Mouse (Mus musculus): ENCODE results near the gene Ndufv1. TPM values are rescaled to one million over a fixed set of nuclear protein-coding genes. Genes with fewer than 3 reads are reported as not detected.
"Not testable (repeated sequence)": the region's sequence is repeated elsewhere in the genome, so short reads cannot be mapped to it uniquely, and the experiment has no call there.

Ndufv1 gene
- polyA plus RNA-seq, 1 experiment from 2014 or later = 223 TPM

GRCm38 (mm10) chr19:3985261-3985681, 27.3 kb downstream of the Ndufv1 start:
- 6% methylated on average over 8 of the region's 8 CpGs for WGBS
- peak overlapping the region; percentile 85 for H3K27ac ChIP-seq (ENCODE audit: low read depth, low read length)
- no peak overlapping the region for H3K4me3 ChIP-seq (ENCODE audit: low read length)
- 0 out of 2 replicates have a peak, but pooled peaks cover 3% of the 10 kb centered on the region for H3K9me3 ChIP-seq (ENCODE audit: control insufficient read depth, low read length)
- H3K9ac ChIP-seq (ENCODE audit: low read depth, low read length) = 0 out of 2 replicates have a peak overlapping the region, but pooled peaks have one; percentile 12
- peaks cover 34% of the 10 kb centered on the region for H3K4me1 ChIP-seq (ENCODE audit: control insufficient read depth, insufficient read depth, low read length)
- peak; percentile 80 for ATAC-seq (ENCODE audit: low FRiP score, low TSS enrichment)
- no peak overlapping the region for H3K4me2 ChIP-seq (replicated peaks; ENCODE audit: low read depth, low read length)
- no peaks in the 10 kb centered on the region for H3K27me3 ChIP-seq (ENCODE audit: control insufficient read depth, insufficient read depth, low read length)
- no peaks in the 10 kb centered on the region for H3K36me3 ChIP-seq (ENCODE audit: control insufficient read depth, insufficient read depth, low read length)

GRCm38 (mm10) chr19:3983527-3984200, 28.9 kb downstream of the Ndufv1 start:
- WGBS = 33% methylated on average over 9 of the region's 9 CpGs
- Histone ChIP-seq H3K4me3 (ENCODE audit: low read length) (no peak overlapping the region), H3K27ac (ENCODE audit: low read depth, low read length) (peak overlapping the region; percentile 85; the same call in 1 of the 2 replicates), H3K9ac (ENCODE audit: low read depth, low read length) (no peak overlapping the region), H3K4me2 (replicated peaks; ENCODE audit: low read depth, low read length) (no peak overlapping the region), H3K4me1 (ENCODE audit: control insufficient read depth, insufficient read depth, low read length) (peaks cover 34% of the 10 kb centered on the region), H3K9me3 (ENCODE audit: control insufficient read depth, low read length) (no peaks in the 10 kb centered on the region), H3K27me3 (ENCODE audit: control insufficient read depth, insufficient read depth, low read length) (no peaks in the 10 kb centered on the region), H3K36me3 (ENCODE audit: control insufficient read depth, insufficient read depth, low read length) (no peaks in the 10 kb centered on the region)
- no peak for ATAC-seq (ENCODE audit: low FRiP score, low TSS enrichment)

GRCm38 (mm10) chr19:3980917-3981316, 31.7 kb downstream of the Ndufv1 start:
- no peak for ATAC-seq (ENCODE audit: low FRiP score, low TSS enrichment)
- H3K36me3 ChIP-seq (ENCODE audit: control insufficient read depth, insufficient read depth, low read length) = no peaks in the 10 kb centered on the region

GRCm38 (mm10) chr19:3980309-3980708, 32.3 kb downstream of the Ndufv1 start:
- peak; percentile 29; the same call in 1 of the 2 replicates for ATAC-seq (ENCODE audit: low FRiP score, low TSS enrichment)
- Histone ChIP-seq H3K4me1 (ENCODE audit: control insufficient read depth, insufficient read depth, low read length) (peaks cover 14% of the 10 kb centered on the region), H3K9me3 (ENCODE audit: control insufficient read depth, low read length) (no peaks in the 10 kb centered on the region), H3K36me3 (ENCODE audit: control insufficient read depth, insufficient read depth, low read length) (no peaks in the 10 kb centered on the region), H3K4me2 (replicated peaks; ENCODE audit: low read depth, low read length) (no peak overlapping the region), H3K9ac (ENCODE audit: low read depth, low read length) (no peak overlapping the region), H3K27ac (ENCODE audit: low read depth, low read length) (no peak overlapping the region), H3K27me3 (ENCODE audit: control insufficient read depth, insufficient read depth, low read length) (no peaks in the 10 kb centered on the region), H3K4me3 (ENCODE audit: low read length) (no peak overlapping the region)
- WGBS = 14% methylated on average over 4 of the region's 4 CpGs

More at GRCm38 (mm10) chr19:3980917-3981316, 31.7 kb downstream of the Ndufv1 start:
- Histone ChIP-seq H3K27me3 (ENCODE audit: control insufficient read depth, insufficient read depth, low read length) (no peaks in the 10 kb centered on the region), H3K9me3 (ENCODE audit: control insufficient read depth, low read length) (no peaks in the 10 kb centered on the region), H3K27ac (ENCODE audit: low read depth, low read length) (no peak overlapping the region), H3K9ac (ENCODE audit: low read depth, low read length) (no peak overlapping the region), H3K4me1 (ENCODE audit: control insufficient read depth, insufficient read depth, low read length) (peaks cover 20% of the 10 kb centered on the region), H3K4me3 (ENCODE audit: low read length) (no peak overlapping the region), H3K4me2 (replicated peaks; ENCODE audit: low read depth, low read length) (no peak overlapping the region)
- WGBS = 72% methylated on average over 9 of the region's 9 CpGs

GRCm38 (mm10) chr19:3975866-3976265, 36.7 kb downstream of the Ndufv1 start:
- WGBS = 72% methylated on average over 2 of the region's 2 CpGs
- no peak overlapping the region for H3K27ac ChIP-seq (ENCODE audit: low read depth, low read length)
- no peaks in the 10 kb centered on the region for H3K9me3 ChIP-seq (ENCODE audit: control insufficient read depth, low read length)
- no peak overlapping the region for H3K9ac ChIP-seq (ENCODE audit: low read depth, low read length)
- ATAC-seq (ENCODE audit: low FRiP score, low TSS enrichment) = no peak
- no peaks in the 10 kb centered on the region for H3K36me3 ChIP-seq (ENCODE audit: control insufficient read depth, insufficient read depth, low read length)
- no peak overlapping the region for H3K4me2 ChIP-seq (replicated peaks; ENCODE audit: low read depth, low read length)
- H3K4me3 ChIP-seq (ENCODE audit: low read length) = no peak overlapping the region
- peaks cover 4% of the 10 kb centered on the region; the same call in 1 of the 2 replicates for H3K4me1 ChIP-seq (ENCODE audit: control insufficient read depth, insufficient read depth, low read length)
- no peaks in the 10 kb centered on the region for H3K27me3 ChIP-seq (ENCODE audit: control insufficient read depth, insufficient read depth, low read length)

GRCm38 (mm10) chr19:3974608-3975007, 38.0 kb downstream of the Ndufv1 start:
- H3K4me3 ChIP-seq (ENCODE audit: low read length); H3K9me3 ChIP-seq (ENCODE audit: control insufficient read depth, low read length); H3K36me3 ChIP-seq (ENCODE audit: control insufficient read depth, insufficient read depth, low read length); ATAC-seq (ENCODE audit: low FRiP score, low TSS enrichment); H3K27ac ChIP-seq (ENCODE audit: low read depth, low read length); H3K4me1 ChIP-seq (ENCODE audit: control insufficient read depth, insufficient read depth, low read length); H3K27me3 ChIP-seq (ENCODE audit: control insufficient read depth, insufficient read depth, low read length); H3K9ac ChIP-seq (ENCODE audit: low read depth, low read length); H3K4me2 ChIP-seq (replicated peaks; ENCODE audit: low read depth, low read length): not testable (repeated sequence)
- 90% methylated on average over 6 of the region's 6 CpGs for WGBS

GRCm38 (mm10) chr19:3972229-3972628, 40.4 kb downstream of the Ndufv1 start, which contains the start of gene Aldh3b2:
TSS of gene Aldh3b2 (plus strand) at chr19:3972328.
- Histone ChIP-seq H3K4me2 (replicated peaks; ENCODE audit: low read depth, low read length) (no peak within 1 kb of the TSS), H3K27me3 (ENCODE audit: control insufficient read depth, insufficient read depth, low read length) (no peaks in the 10 kb centered on the region), H3K36me3 (ENCODE audit: control insufficient read depth, insufficient read depth, low read length) (no peaks in the 10 kb centered on the region), H3K4me1 (ENCODE audit: control insufficient read depth, insufficient read depth, low read length) (peaks cover 7% of the 10 kb centered on the region; the same call in 1 of the 2 replicates), H3K9ac (ENCODE audit: low read depth, low read length) (no peak within 1 kb of the TSS), H3K27ac (ENCODE audit: low read depth, low read length) (no peak within 1 kb of the TSS), H3K9me3 (ENCODE audit: control insufficient read depth, low read length) (no peaks in the 10 kb centered on the region), H3K4me3 (ENCODE audit: low read length) (no peak within 1 kb of the TSS)
- 15% methylated on average over 9 of the region's 9 CpGs for WGBS
- ATAC-seq (ENCODE audit: low FRiP score, low TSS enrichment) = no peak

- Histone ChIP-seq H3K4me3 (ENCODE audit: low read length) (no peak overlapping the region), H3K4me1 (ENCODE audit: control insufficient read depth, insufficient read depth, low read length) (peaks cover 5% of the 10 kb centered on the region; the same call in 1 of the 2 replicates), H3K27ac (ENCODE audit: low read depth, low read length) (no peak overlapping the region), H3K9me3 (ENCODE audit: control insufficient read depth, low read length) (no peaks in the 10 kb centered on the region), H3K27me3 (ENCODE audit: control insufficient read depth, insufficient read depth, low read length) (no peaks in the 10 kb centered on the region), H3K9ac (ENCODE audit: low read depth, low read length) (no peak overlapping the region), H3K4me2 (replicated peaks; ENCODE audit: low read depth, low read length) (no peak overlapping the region), H3K36me3 (ENCODE audit: control insufficient read depth, insufficient read depth, low read length) (no peaks in the 10 kb centered on the region)
- no peak for ATAC-seq (ENCODE audit: low FRiP score, low TSS enrichment)
- WGBS = 59% methylated on average over 3 of the region's 3 CpGs
Observed at GRCm38 (mm10) chr19:3967258-3967657, 45.3 kb downstream of the Ndufv1 start.

GRCm38 (mm10) chr19:3966330-3967075, 46.1 kb downstream of the Ndufv1 start:
- H3K4me2 ChIP-seq (replicated peaks; ENCODE audit: low read depth, low read length) = no peak overlapping the region
- no peaks in the 10 kb centered on the region for H3K36me3 ChIP-seq (ENCODE audit: control insufficient read depth, insufficient read depth, low read length)
- 74% methylated on average over 11 of the region's 11 CpGs for WGBS
- no peaks in the 10 kb centered on the region for H3K9me3 ChIP-seq (ENCODE audit: control insufficient read depth, low read length)
- no peak overlapping the region for H3K27ac ChIP-seq (ENCODE audit: low read depth, low read length)
- H3K27me3 ChIP-seq (ENCODE audit: control insufficient read depth, insufficient read depth, low read length) = no peaks in the 10 kb centered on the region
- no peak overlapping the region for H3K4me3 ChIP-seq (ENCODE audit: low read length)
- 0 out of 2 replicates have a peak, but pooled peaks cover 3% of the 10 kb centered on the region for H3K4me1 ChIP-seq (ENCODE audit: control insufficient read depth, insufficient read depth, low read length)
- H3K9ac ChIP-seq (ENCODE audit: low read depth, low read length) = no peak overlapping the region
- no peak for ATAC-seq (ENCODE audit: low FRiP score, low TSS enrichment)

Measured in kidney, embryonic 14.5 days (tissue).